Mouse (Mus musculus) heart, adult 2 months (tissue): Measurements from ENCODE around the gene Tcf12.

Source experiments
- EP300 ChIP-seq: fragments of 200-500 bp; IDR thresholded peaks from 2 replicates; pipeline ENCODE4 v1.6.1; 2011; ENCODE audit warnings: low read depth, low read length, control low read depth; ENCODE audit not compliant: insufficient read depth
- POLR2A ChIP-seq: fragments of 200-500 bp; IDR thresholded peaks from 2 replicates; pipeline ENCODE4 v1.6.1; 2011; ENCODE audit warnings: mild to moderate bottlenecking, low read depth, low read length, control low read depth; ENCODE audit not compliant: insufficient read depth

GRCm38 (mm10) chr9:72110627-72111003 lies 1.1 kb downstream of the Tcf12 start:
- no peak for TF ChIP-seq POLR2A
- no peak for TF ChIP-seq EP300
